Mouse (Mus musculus): ENCODE data around the gene Gjd3. TPM values are rescaled to one million over a fixed set of nuclear protein-coding genes. Genes with fewer than 3 reads are reported as not detected.

Gjd3 gene
- polyA plus RNA-seq, 1 experiment from 2014 or later: 1.9 TPM

DNA sequence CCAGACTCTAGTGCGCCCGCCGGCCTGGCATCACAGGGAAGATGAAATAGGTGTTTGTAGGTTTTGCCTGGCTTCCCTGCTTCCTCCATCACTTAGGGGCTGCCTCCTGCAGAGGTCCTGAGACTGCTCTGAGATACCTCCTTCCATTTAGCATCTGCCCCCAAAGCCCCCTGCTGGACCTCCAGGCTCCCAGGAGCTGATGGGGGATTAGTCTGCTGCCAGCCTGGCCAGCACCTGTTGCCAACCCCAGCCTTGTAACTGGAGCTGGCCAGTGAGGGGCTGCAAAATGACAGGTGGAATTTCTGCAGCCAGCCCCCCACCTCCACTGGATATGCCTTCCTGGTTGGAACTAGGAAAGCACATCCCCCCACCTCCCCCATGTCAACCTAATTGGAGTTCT lies 42.0 kb downstream of the Gjd3 start:
- Histone ChIP-seq H3K36me3 (ENCODE audit: control insufficient read depth, insufficient read depth, low read length) (no peaks in the 10 kb centered on the region), H3K4me3 (ENCODE audit: low read depth, low read length) (peak overlapping the region; percentile 81), H3K27me3 (ENCODE audit: control insufficient read depth, insufficient read depth, low read length) (no peaks in the 10 kb centered on the region), H3K4me2 (replicated peaks; ENCODE audit: low read depth) (peak overlapping the region; percentile 93), H3K4me1 (replicated peaks; ENCODE audit: control insufficient read depth, insufficient read depth) (peaks cover 47% of the 10 kb centered on the region), H3K9ac (ENCODE audit: low read length) (peak overlapping the region; percentile 43), H3K9me3 (ENCODE audit: control insufficient read depth, low read length) (no peaks in the 10 kb centered on the region), H3K27ac (replicated peaks) (peak overlapping the region; percentile 98)
- WGBS: 25% methylated on average over 3 of the region's 3 CpGs
- no peak for TF ChIP-seq EP300 (optimal IDR thresholded peaks at IDR 0.05)
- TF ChIP-seq CTCF (IDR thresholded peaks at IDR 0.05; ENCODE audit: low read depth): no peak
- DNase-seq (ENCODE audit: low spot score) (peak; percentile 27), ATAC-seq (ENCODE audit: low FRiP score, low TSS enrichment) (no peak)

DNA sequence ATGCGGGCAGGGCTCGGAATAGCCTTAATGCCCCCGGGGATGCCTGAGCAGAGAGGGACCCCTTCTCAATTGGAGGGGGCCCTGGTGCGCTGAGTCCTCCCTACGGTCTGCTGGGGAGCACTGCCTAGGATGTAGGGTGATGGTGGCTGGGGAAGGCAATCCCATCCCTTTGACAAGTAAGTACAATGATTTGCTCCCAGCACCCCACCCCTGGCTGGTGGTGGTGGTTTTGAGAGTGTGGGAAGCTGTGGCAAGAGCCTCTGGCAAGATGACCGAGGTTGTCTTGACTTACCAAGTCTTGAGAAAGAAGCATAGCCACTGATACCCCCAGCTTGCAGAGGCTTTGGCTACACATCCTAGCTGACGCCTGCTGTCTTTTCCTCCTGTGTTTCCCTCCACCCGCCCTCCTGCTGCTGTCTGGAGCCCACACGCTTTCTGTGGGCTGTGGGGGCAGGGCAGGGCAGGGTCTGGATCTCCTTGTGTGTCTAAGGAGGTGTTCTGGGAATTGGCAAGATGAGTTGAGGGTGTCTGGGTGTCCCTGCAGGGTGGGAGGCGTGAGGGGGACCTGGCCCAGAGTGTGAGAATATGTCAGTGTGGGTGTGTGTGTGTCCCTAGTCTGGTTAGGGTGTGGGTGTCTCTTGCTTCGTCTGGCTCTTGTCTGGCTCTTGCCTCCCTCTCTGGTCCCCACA lies 42.7 kb downstream of the Gjd3 start:
- DNase-seq (ENCODE audit: low spot score) (peak; percentile 51), ATAC-seq (ENCODE audit: low FRiP score, low TSS enrichment) (no peak)
- Histone ChIP-seq H3K27me3 (ENCODE audit: control insufficient read depth, insufficient read depth, low read length) (no peaks in the 10 kb centered on the region), H3K4me1 (replicated peaks; ENCODE audit: control insufficient read depth, insufficient read depth) (peaks cover 42% of the 10 kb centered on the region), H3K9ac (ENCODE audit: low read length) (peak overlapping the region; percentile 48), H3K27ac (replicated peaks) (peak overlapping the region; percentile 98), H3K36me3 (ENCODE audit: control insufficient read depth, insufficient read depth, low read length) (no peaks in the 10 kb centered on the region), H3K4me3 (ENCODE audit: low read depth, low read length) (peak overlapping the region; percentile 81; the same call in 1 of the 2 replicates), H3K9me3 (ENCODE audit: control insufficient read depth, low read length) (no peaks in the 10 kb centered on the region), H3K4me2 (replicated peaks; ENCODE audit: low read depth) (peak overlapping the region; percentile 93)
- no peak; the same call in 1 of the 2 replicates for TF ChIP-seq CTCF (IDR thresholded peaks at IDR 0.05; ENCODE audit: low read depth)
- no peak for TF ChIP-seq EP300 (optimal IDR thresholded peaks at IDR 0.05)
- 32% methylated on average over 11 of the region's 11 CpGs for WGBS

DNA sequence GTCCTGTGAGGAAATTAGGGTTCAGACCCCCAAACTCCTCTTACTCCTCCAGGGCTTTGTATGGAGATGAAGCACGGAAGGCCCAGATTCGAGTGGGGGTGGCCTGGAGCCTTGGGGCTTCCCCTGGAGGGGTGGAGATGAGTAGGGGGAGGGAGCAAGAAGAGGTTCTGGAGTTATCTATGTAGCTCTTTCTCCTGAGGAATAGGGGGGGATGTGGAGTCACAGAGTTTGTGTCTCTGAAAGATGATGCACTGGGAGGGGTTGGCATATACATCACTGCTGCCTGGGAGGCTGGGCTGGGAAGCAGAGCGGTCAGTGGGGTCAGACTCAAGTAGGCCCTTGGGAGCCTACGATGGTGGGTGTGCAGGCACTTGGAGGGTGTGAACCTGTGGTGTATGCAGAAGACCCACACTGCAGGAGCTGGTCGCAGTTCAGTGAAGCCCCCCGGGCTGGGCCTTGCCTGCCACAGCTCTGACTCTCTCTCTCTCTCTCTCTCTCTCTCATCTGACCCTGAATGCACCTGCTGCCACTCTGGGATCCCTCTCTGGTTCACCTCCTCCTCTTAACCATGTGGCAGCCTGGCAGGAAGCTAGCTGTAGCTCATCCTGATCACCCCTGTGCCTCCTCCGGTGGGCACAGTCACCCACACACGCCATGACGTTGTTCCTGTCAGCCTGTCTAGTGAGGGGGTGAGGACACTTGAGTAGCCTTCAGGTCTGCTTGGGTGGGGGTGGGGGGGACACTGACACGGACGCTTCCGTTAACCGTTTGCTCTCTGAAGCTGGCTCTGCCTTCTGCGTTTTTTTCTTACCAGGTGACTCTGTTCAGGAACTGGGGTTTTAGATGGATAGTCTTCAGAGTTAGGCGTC lies 43.5 kb downstream of the Gjd3 start:
- H3K36me3 ChIP-seq (ENCODE audit: control insufficient read depth, insufficient read depth, low read length): no peaks in the 10 kb centered on the region
- peak overlapping the region; percentile 90 for H3K9ac ChIP-seq (ENCODE audit: low read length)
- no peaks in the 10 kb centered on the region for H3K27me3 ChIP-seq (ENCODE audit: control insufficient read depth, insufficient read depth, low read length)
- H3K9me3 ChIP-seq (ENCODE audit: control insufficient read depth, low read length): no peaks in the 10 kb centered on the region
- 34% methylated on average over 15 of the region's 15 CpGs for WGBS
- ATAC-seq (ENCODE audit: low FRiP score, low TSS enrichment) (no peak), DNase-seq (ENCODE audit: low spot score) (peak; percentile 14)
- peaks cover 37% of the 10 kb centered on the region for H3K4me1 ChIP-seq (replicated peaks; ENCODE audit: control insufficient read depth, insufficient read depth)
- peak overlapping the region; percentile 93 for H3K4me2 ChIP-seq (replicated peaks; ENCODE audit: low read depth)
- H3K27ac ChIP-seq (replicated peaks): peak overlapping the region; percentile 98
- no peak for TF ChIP-seq EP300 (optimal IDR thresholded peaks at IDR 0.05)
- no peak for TF ChIP-seq CTCF (IDR thresholded peaks at IDR 0.05; ENCODE audit: low read depth)
- H3K4me3 ChIP-seq (ENCODE audit: low read depth, low read length): peak overlapping the region; percentile 81

DNA sequence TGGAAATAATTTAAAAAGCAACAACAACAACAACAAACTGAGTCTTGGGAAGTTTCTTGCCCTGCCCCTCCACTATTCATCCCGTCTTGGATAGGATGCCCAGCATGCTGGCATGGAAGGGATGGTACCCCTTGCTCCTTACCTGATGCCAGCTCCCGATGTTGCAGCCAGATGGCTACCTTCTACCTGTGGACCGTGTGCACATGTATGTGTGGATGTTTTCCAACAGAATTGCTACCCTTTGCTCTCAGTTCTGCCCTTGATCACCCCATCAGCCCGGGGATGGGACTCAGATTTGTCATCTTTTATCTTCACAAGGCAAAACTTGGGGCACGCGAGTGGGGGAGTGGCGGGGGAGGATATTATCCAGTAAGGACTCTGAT lies 44.1 kb downstream of the Gjd3 start:
- Histone ChIP-seq H3K4me3 (ENCODE audit: low read depth, low read length) (peak overlapping the region; percentile 81), H3K4me1 (replicated peaks; ENCODE audit: control insufficient read depth, insufficient read depth) (peaks cover 32% of the 10 kb centered on the region), H3K27me3 (ENCODE audit: control insufficient read depth, insufficient read depth, low read length) (no peaks in the 10 kb centered on the region), H3K9me3 (ENCODE audit: control insufficient read depth, low read length) (no peaks in the 10 kb centered on the region), H3K27ac (replicated peaks) (peak overlapping the region; percentile 96), H3K9ac (ENCODE audit: low read length) (peak overlapping the region; percentile 90), H3K36me3 (ENCODE audit: control insufficient read depth, insufficient read depth, low read length) (no peaks in the 10 kb centered on the region), H3K4me2 (replicated peaks; ENCODE audit: low read depth) (peak overlapping the region; percentile 93)
- no peak for DNase-seq (ENCODE audit: low spot score)
- TF ChIP-seq EP300 (optimal IDR thresholded peaks at IDR 0.05) (no peak), CTCF (IDR thresholded peaks at IDR 0.05; ENCODE audit: low read depth) (no peak)
- 29% methylated on average over 7 of the region's 7 CpGs for WGBS
- no peak for ATAC-seq (ENCODE audit: low FRiP score, low TSS enrichment)

DNA sequence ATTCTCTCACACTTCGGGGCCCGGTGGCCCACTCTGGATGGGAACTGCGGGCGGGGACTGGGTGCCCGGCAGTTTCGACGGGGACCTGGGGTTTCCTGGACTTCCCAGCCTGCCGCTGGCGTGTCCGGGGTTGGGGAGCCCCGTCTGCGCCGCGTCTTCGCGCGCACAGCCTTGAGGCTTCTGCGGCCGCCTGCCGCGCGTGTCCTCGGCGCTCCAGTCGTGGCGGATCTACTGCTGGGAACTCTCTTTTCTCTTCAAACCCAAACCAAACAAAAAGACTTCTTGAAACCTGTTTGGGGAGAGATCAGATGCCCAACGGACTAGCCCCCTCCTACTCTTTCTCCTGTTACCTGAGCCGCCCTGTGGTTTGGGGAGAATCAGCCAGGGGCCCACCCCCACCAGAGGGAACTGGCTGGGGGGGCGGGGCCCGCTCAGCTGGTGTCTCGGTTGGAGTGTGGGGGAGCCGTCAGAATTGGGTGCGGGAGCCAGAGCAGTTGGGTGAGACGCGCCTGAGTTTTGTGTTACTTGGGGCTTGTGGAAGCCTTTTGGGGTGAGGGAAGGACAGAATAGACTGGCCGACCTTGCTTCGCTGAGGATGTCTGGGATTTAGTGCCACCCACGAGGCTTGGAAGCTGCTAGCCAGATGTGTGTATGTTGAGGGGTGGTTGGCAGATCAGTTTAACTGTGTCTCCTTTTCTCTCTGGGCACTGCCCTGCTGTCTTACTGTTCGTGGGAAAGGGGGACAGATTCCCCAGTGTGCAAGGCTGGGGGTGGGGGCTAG lies 44.7 kb downstream of the Gjd3 start:
- Histone ChIP-seq H3K36me3 (ENCODE audit: control insufficient read depth, insufficient read depth, low read length) (no peaks in the 10 kb centered on the region), H3K9ac (ENCODE audit: low read length) (peak overlapping the region; percentile 90), H3K4me2 (replicated peaks; ENCODE audit: low read depth) (peak overlapping the region; percentile 93), H3K4me1 (replicated peaks; ENCODE audit: control insufficient read depth, insufficient read depth) (peaks cover 30% of the 10 kb centered on the region), H3K9me3 (ENCODE audit: control insufficient read depth, low read length) (no peaks in the 10 kb centered on the region), H3K27ac (replicated peaks) (peak overlapping the region; percentile 96), H3K4me3 (ENCODE audit: low read depth, low read length) (peak overlapping the region; percentile 81), H3K27me3 (ENCODE audit: control insufficient read depth, insufficient read depth, low read length) (no peaks in the 10 kb centered on the region)
- under 1% methylated on average over 39 of the region's 39 CpGs for WGBS
- DNase-seq (ENCODE audit: low spot score) (peak; percentile 72), ATAC-seq (ENCODE audit: low FRiP score, low TSS enrichment) (no peak)
- TF ChIP-seq EP300 (optimal IDR thresholded peaks at IDR 0.05) (no peak), CTCF (IDR thresholded peaks at IDR 0.05; ENCODE audit: low read depth) (no peak)

Measured in stomach, postnatal 0 days (tissue).